Mouse (Mus musculus) heart, embryonic 12.5 days (tissue): ENCODE data around the gene Ubr2. TPM values are rescaled to one million over a fixed set of nuclear protein-coding genes. Genes with fewer than 3 reads are reported as not detected.
A peak's percentile ranks its signal among the peaks of the same experiment; 100 is the strongest.

ENCODE experiments used
- ATAC-seq: fragments of 200-750 bp; cut with Nextera tagmentation; 2 replicates; pipeline ENCODE4 v1.8.0; 2017; ENCODE audit warnings: moderate TSS enrichment, moderate library complexity; ENCODE audit not compliant: insufficient number of reproducible peaks, low FRiP score
- H3K27ac ChIP-seq: fragments of 300-500 bp; sonication (generic); 2 replicates; pipeline ENCODE4 v1.5.1; 2016; ENCODE audit warnings: mild to moderate bottlenecking, moderate library complexity; ENCODE audit not compliant: poor library complexity, severe bottlenecking
- H3K27me3 ChIP-seq: fragments of 300-500 bp; sonication (generic); replicated peaks from 2 replicates; pipeline ENCODE4 v1.6.1; 2016; ENCODE audit warnings: mild to moderate bottlenecking, moderate library complexity
- H3K36me3 ChIP-seq: fragments of 300-500 bp; sonication (generic); 2 replicates; pipeline ENCODE4 v1.6.1; 2016; ENCODE audit warnings: mild to moderate bottlenecking, moderate library complexity
- H3K4me1 ChIP-seq: fragments of 300-500 bp; sonication (generic); replicated peaks from 2 replicates; pipeline ENCODE4 v1.6.1; 2016; ENCODE audit warnings: mild to moderate bottlenecking
- H3K4me2 ChIP-seq: fragments of 300-500 bp; sonication (generic); 2 replicates; pipeline ENCODE4 v1.6.1; 2016; ENCODE audit warnings: mild to moderate bottlenecking, moderate library complexity
- H3K4me3 ChIP-seq: fragments of 300-500 bp; sonication (generic); 2 replicates; pipeline ENCODE4 v1.5.1; 2016; ENCODE audit warnings: mild to moderate bottlenecking
- H3K9ac ChIP-seq: fragments of 300-500 bp; sonication (generic); 2 replicates; pipeline ENCODE4 v1.6.1; 2016; ENCODE audit warnings: mild to moderate bottlenecking, moderate library complexity
- H3K9me3 ChIP-seq: fragments of 300-500 bp; sonication (generic); replicated peaks from 2 replicates; pipeline ENCODE4 v1.6.1; 2016; ENCODE audit warnings: mild to moderate bottlenecking, moderate library complexity
- WGBS: fragments of 180-500 bp; shearing (Covaris S2); methylation state at CpG from one replicate; pipeline ENCODE4 v1.1.7; 2016; 5-methylcytosine and 5-hydroxymethylcytosine counted together
- polyA plus RNA-seq: library from polyadenylated mRNA; unstranded; fragments of >200 nt; fragmentation: Nextera tagmentation; extraction: Ambion mirVana; gene quantifications from 2 replicates; pipeline ENCODE4 v1.2.1, GENCODE M21; 2016

Gene Ubr2
- polyA plus RNA-seq, 1 experiment from 2014 or later = 20.2 TPM

- no peak for ATAC-seq
- H3K27me3 ChIP-seq = no peaks in the 10 kb centered on the region
- no peak overlapping the region for H3K27ac ChIP-seq
- H3K4me3 ChIP-seq = no peak overlapping the region
- 92% methylated on average over 13 of the region's 13 CpGs for whole genome bisulfite sequencing
- H3K9me3 ChIP-seq = no peaks in the 10 kb centered on the region
- peaks cover 94% of the 10 kb centered on the region for H3K36me3 ChIP-seq
- H3K4me1 ChIP-seq = no peaks in the 10 kb centered on the region
- no peak overlapping the region for H3K9ac ChIP-seq
- no peak overlapping the region for H3K4me2 ChIP-seq
These were observed 47.2 kb downstream of the Ubr2 start for GRCm38 (mm10) chr17:46963186-46963585.

DNA sequence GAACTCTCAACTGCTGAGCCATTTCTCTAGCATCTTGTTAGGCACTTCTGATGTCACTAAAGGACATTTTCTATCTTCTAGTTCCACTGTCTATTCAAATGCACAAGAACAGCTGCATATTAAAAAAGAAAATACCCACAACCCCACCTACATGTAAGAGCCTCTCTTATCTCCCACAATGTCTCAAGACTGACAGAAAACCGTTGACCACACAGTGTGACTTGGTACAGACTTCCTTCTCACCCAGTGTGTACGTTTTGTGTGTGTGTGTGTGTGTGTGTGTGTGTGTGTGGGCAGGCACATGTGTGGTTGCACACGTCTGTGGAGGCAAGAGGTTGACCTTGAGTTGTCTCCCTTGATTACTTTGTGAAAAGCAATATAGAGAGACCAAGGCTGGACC, 48.2 kb downstream of the Ubr2 start:
- Histone ChIP-seq H3K27ac (no peak overlapping the region), H3K36me3 (peaks cover 94% of the 10 kb centered on the region), H3K4me1 (no peaks in the 10 kb centered on the region), H3K4me2 (no peak overlapping the region), H3K27me3 (no peaks in the 10 kb centered on the region), H3K4me3 (no peak overlapping the region), H3K9me3 (no peaks in the 10 kb centered on the region), H3K9ac (no peak overlapping the region)
- ATAC-seq = no peak
- 68% methylated on average over 3 of the region's 3 CpGs for WGBS

DNA sequence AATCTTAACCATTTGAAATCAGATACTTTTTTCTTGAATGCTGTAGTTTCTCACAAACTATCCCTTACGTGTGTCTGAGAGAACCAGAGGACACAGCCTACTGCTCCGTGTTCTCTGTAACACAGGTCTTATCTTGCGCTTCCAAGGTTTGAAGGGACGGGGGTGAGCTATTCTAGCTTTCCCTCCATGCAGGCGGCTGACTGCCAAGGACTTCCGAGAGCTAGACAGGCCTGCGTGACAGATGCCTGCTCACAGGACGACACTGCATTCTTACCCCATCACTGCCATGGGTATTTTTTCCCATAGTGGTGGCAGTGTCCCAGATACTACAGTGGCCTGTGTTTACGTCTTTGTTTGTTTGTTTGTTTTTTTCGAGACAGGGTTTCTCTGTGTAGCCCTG, 50.1 kb downstream of the Ubr2 start:
- H3K4me1 ChIP-seq = no peaks in the 10 kb centered on the region
- no peaks in the 10 kb centered on the region for H3K27me3 ChIP-seq
- ATAC-seq = no peak
- H3K4me2 ChIP-seq = no peak overlapping the region
- no peak overlapping the region for H3K9ac ChIP-seq
- no peak overlapping the region for H3K4me3 ChIP-seq
- H3K27ac ChIP-seq = peak overlapping the region; percentile 42; the same call in 1 of the 2 replicates
- no peaks in the 10 kb centered on the region for H3K9me3 ChIP-seq
- peaks cover 92% of the 10 kb centered on the region for H3K36me3 ChIP-seq
- 66% methylated on average over 10 of the region's 10 CpGs for WGBS

GRCm38 (mm10) chr17:46958045-46958444, 52.3 kb downstream of the Ubr2 start:
- no peak for ATAC-seq
- Histone ChIP-seq H3K27ac (no peak overlapping the region), H3K4me3 (no peak overlapping the region), H3K4me1 (no peaks in the 10 kb centered on the region), H3K4me2 (no peak overlapping the region), H3K9ac (no peak overlapping the region), H3K27me3 (no peaks in the 10 kb centered on the region), H3K9me3 (no peaks in the 10 kb centered on the region), H3K36me3 (peaks cover 90% of the 10 kb centered on the region)
- WGBS = 85% methylated on average over 2 of the region's 2 CpGs

DNA sequence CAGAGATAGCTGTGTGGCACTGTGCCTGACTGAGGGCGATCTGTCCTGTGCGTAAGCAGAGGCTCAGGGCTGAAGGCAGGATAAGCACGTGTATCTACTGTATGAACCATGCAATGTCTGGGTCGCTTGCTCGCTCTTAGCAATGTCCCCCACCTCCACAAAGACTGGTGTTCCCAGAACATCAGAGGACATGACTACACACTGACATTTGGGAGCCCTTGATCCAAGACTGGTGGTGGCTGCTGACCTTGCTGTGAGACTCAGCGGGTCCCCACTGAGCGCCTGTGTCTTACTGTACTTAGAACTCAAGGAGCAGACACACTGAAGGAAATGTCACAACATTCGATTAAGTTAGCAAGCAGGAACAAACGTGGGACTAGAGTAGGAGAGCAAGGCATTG, 64.1 kb downstream of the Ubr2 start:
- Histone ChIP-seq H3K4me3 (no peak overlapping the region), H3K9ac (no peak overlapping the region), H3K4me1 (no peaks in the 10 kb centered on the region), H3K36me3 (peaks cover 78% of the 10 kb centered on the region), H3K9me3 (no peaks in the 10 kb centered on the region), H3K27me3 (no peaks in the 10 kb centered on the region), H3K27ac (no peak overlapping the region), H3K4me2 (no peak overlapping the region)
- ATAC-seq = no peak
- WGBS = 94% methylated on average over 9 of the region's 9 CpGs

- 89% methylated on average over 9 of the region's 9 CpGs for WGBS
- Histone ChIP-seq H3K27me3 (no peaks in the 10 kb centered on the region), H3K9ac (no peak overlapping the region), H3K9me3 (no peaks in the 10 kb centered on the region), H3K4me3 (no peak overlapping the region), H3K4me2 (no peak overlapping the region), H3K36me3 (peaks cover 95% of the 10 kb centered on the region), H3K27ac (no peak overlapping the region), H3K4me1 (no peaks in the 10 kb centered on the region)
- no peak for ATAC-seq
These were observed 67.9 kb downstream of the Ubr2 start for GRCm38 (mm10) chr17:46942421-46942820.

- H3K36me3 ChIP-seq = peaks cover 96% of the 10 kb centered on the region
- no peaks in the 10 kb centered on the region for H3K4me1 ChIP-seq
- H3K9ac ChIP-seq = no peak overlapping the region
- no peak for ATAC-seq
- no peak overlapping the region for H3K4me2 ChIP-seq
- 91% methylated on average over 8 of the region's 8 CpGs for WGBS
- H3K9me3 ChIP-seq = no peaks in the 10 kb centered on the region
- no peak overlapping the region for H3K27ac ChIP-seq
- H3K27me3 ChIP-seq = no peaks in the 10 kb centered on the region
- no peak overlapping the region for H3K4me3 ChIP-seq
These were observed 69.9 kb downstream of the Ubr2 start for GRCm38 (mm10) chr17:46940461-46940860.

GRCm38 (mm10) chr17:46933557-46934348, 76.6 kb downstream of the Ubr2 start:
- H3K36me3 ChIP-seq = peaks cover 100% of the 10 kb centered on the region
- ATAC-seq = no peak
- H3K27me3 ChIP-seq = no peaks in the 10 kb centered on the region

GRCm38 (mm10) chr17:46932961-46933360, 77.4 kb downstream of the Ubr2 start:
- Histone ChIP-seq H3K4me2 (no peak overlapping the region), H3K36me3 (peaks cover 99% of the 10 kb centered on the region), H3K27me3 (no peaks in the 10 kb centered on the region), H3K4me1 (no peaks in the 10 kb centered on the region), H3K9ac (no peak overlapping the region), H3K27ac (no peak overlapping the region), H3K9me3 (no peaks in the 10 kb centered on the region), H3K4me3 (no peak overlapping the region)
- no peak for ATAC-seq
- 94% methylated on average over 5 of the region's 5 CpGs for WGBS

More at GRCm38 (mm10) chr17:46933557-46934348, 76.6 kb downstream of the Ubr2 start:
- 77% methylated on average over 19 of the region's 19 CpGs for WGBS
- no peak overlapping the region for H3K27ac ChIP-seq
- H3K4me3 ChIP-seq = no peak overlapping the region
- no peaks in the 10 kb centered on the region for H3K9me3 ChIP-seq
- no peak overlapping the region for H3K9ac ChIP-seq
- H3K4me2 ChIP-seq = no peak overlapping the region
- H3K4me1 ChIP-seq = no peaks in the 10 kb centered on the region

DNA sequence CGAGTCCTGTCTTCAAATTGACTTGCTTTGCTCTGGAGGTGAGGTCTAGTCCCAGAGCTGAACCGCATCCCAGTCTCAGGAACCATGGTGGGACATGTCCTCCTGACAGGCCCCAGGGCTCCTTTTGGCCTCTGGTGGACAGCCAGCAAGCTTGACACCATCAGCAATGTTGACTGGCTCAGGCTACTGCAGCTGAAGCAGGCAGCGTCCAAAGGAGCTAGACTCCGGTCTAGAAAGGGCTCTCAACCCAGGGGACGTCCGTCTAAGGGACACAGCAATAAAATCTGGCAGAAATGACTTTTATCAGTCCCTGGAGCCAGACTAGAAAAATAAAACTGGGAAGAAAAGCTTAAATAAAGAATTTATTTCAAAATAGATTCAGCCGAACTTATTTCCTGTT, 80.5 kb downstream of the Ubr2 start:
- no peaks in the 10 kb centered on the region for H3K9me3 ChIP-seq
- no peak for ATAC-seq
- peaks cover 72% of the 10 kb centered on the region for H3K36me3 ChIP-seq
- no peak overlapping the region for H3K27ac ChIP-seq
- no peak overlapping the region for H3K4me3 ChIP-seq
- no peaks in the 10 kb centered on the region for H3K27me3 ChIP-seq
- H3K4me1 ChIP-seq = no peaks in the 10 kb centered on the region
- WGBS = 92% methylated on average over 7 of the region's 7 CpGs
- H3K9ac ChIP-seq = no peak overlapping the region
- H3K4me2 ChIP-seq = no peak overlapping the region

- Histone ChIP-seq H3K27ac (no peak overlapping the region), H3K4me1 (no peaks in the 10 kb centered on the region), H3K36me3 (peaks cover 66% of the 10 kb centered on the region), H3K9ac (no peak overlapping the region), H3K4me3 (no peak overlapping the region), H3K4me2 (no peak overlapping the region), H3K27me3 (no peaks in the 10 kb centered on the region), H3K9me3 (no peaks in the 10 kb centered on the region)
- WGBS = 84% methylated on average over 12 of the region's 12 CpGs
- ATAC-seq = no peak
These were observed 81.1 kb downstream of the Ubr2 start for GRCm38 (mm10) chr17:46929277-46929676.

GRCm38 (mm10) chr17:46927781-46928180, 82.6 kb downstream of the Ubr2 start:
- H3K9me3 ChIP-seq = no peaks in the 10 kb centered on the region
- H3K4me3 ChIP-seq = no peak overlapping the region
- WGBS = 93% methylated on average over 5 of the region's 5 CpGs
- no peak for ATAC-seq
- H3K27me3 ChIP-seq = no peaks in the 10 kb centered on the region
- no peak overlapping the region for H3K4me2 ChIP-seq
- no peaks in the 10 kb centered on the region for H3K4me1 ChIP-seq
- peaks cover 51% of the 10 kb centered on the region for H3K36me3 ChIP-seq
- no peak overlapping the region for H3K27ac ChIP-seq
- H3K9ac ChIP-seq = no peak overlapping the region
